Mouse (Mus musculus) adrenal gland, postnatal 0 days (tissue): ENCODE results near the gene Foxj1. TPM values are rescaled to one million over a fixed set of nuclear protein-coding genes. Genes with fewer than 3 reads are reported as not detected.

ENCODE experiments used
- polyA plus RNA-seq: library from polyadenylated mRNA; unstranded; fragments of >200 nt; fragmentation: Nextera tagmentation; extraction: Ambion mirVana; gene quantifications from 2 replicates; pipeline ENCODE4 v1.2.1, GENCODE M21; 2015

Gene Foxj1
- 0.30 and 0.39 TPM in 2 replicates for polyA plus RNA-seq

DNA sequence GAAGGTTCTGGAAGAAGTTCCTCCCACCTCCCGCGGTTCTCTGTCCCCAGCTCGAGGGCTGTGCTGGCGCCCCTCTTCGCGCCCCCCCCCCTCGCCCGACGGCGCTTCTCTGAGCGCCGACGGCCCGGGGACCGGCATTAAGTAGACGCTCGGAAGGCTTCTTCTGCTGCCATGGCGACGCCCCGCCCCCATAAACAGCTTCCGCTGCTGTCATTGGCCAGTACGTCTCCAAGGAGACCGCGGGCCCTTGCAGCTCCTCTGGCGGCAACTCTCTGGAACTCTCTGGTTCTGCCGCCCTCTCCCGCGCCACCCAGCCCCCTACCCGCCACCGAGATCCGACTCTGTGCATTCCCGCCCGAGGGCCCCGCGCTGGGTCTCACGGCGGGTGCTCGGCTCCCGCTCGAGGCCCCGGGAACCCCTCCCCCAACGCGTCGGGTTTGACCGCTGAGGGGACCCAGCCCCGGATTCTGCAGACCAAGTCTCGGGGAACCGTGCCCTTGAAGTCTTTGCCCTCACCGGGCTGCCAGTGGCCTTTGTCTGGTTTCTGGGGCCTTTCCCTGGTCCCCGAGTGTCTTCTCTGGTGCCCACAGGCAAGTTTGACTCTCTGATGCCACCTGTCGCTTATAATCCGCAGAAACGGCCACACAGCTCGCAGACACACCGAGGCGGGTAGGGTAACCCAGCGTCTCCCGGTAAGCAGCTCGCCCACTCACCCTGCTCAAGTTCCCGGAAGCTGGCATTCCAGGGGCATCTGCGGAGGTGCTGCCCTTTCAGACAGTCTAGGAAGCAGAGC is at the start of gene Foxj1:
Gene Foxj1 (minus strand): TSS at position 156 of the 793 bp plus-strand sequence.

DNA sequence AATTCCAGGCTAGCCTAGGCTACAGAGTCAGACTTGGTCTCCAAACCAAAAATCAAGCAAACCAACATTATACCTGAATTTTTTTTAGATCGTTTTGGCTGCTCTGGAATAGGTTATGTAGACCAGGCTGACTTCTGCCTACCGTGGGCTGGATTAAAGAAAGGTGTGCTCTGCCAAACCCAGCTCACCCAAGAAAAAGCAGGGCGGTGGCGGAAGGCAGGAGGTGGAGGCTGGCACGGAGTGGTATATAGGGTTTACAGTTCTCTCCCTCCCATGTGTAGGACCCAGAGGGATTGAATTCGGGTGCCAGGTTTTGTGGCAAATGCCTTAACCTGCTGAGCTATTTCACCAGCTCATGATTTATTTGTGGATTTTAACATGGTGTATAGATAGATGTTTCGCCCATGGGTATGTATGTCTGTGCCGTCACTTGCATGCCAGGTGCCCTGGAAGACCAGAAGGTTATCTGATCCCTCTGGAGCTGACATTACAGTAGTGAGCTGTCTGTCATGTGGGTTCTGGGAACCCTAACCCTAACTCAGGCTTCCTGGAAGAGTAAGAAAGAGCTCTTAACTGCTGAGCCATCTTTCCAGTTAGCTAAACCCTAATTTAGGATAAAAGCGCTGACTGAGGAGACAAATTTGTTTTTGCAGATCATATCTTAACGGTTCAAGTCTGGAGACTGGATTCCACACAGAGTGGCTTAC is 28.0 kb downstream of the Foxj1 start, which contains the start of gene Exoc7:
Gene Exoc7 (minus strand): TSS at position 215 of the 707 bp plus-strand sequence.

DNA sequence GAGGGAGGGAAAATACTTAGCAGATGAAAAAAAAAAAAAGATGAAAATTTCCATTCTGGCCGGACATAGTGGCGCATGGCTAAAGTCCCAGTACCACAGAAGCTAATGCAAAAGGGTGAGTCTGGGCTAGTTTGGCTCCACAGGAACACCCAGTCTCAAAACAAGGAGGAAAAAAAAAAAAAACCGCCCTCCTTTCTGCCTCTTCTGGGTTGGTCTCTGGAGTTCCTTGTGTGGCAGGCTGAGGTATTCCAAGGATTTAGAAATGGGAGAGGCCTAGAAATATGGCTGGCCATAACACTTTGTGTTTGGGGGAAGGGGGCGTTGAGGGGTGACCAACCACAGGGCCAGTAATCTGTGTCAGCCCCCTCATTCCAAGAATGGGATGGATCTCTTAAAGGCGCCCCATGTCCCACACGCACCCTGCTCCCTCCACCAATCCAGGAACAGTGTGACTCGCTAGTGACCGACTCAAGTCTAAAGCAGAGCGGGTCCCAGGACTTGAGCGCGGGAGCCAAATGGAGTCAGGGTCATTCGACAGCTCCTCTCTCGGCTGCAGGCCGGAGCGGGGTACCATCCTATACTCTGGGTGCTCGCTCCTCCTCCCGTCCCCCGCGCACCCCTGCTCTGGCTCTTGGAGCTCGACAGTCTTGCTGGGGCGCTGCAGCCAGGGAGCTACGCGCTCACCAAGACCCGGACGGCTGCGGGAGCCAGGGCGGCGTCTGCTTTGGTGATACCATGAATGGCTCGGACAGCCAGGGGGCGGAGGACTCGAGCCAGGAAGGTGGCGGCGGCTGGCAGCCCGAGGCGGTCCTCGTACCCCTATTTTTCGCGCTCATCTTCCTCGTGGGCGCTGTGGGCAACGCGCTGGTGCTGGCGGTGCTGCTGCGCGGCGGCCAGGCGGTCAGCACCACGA is 54.2 kb downstream of the Foxj1 start, which contains the start of gene Galr2:
Gene Galr2 (plus strand): TSS at position 189 of the 913 bp plus-strand sequence.

Other genes starting within 250 kb of the Foxj1 start
- 123 and 155 TPM in 2 replicates for gene Wbp2, start 248.4 kb downstream of the Foxj1 start, polyA plus RNA-seq
- 23.7 and 29.6 TPM in 2 replicates for gene Trim47, start 208.2 kb downstream of the Foxj1 start, polyA plus RNA-seq
- gene Trim65, start 204.3 kb downstream of the Foxj1 start, polyA plus RNA-seq = 3.2 and 3.5 TPM in 2 replicates
- 52.3 and 86.2 TPM in 2 replicates for gene Mrpl38, start 196.5 kb downstream of the Foxj1 start, polyA plus RNA-seq
- gene Fbf1, start 167.2 kb downstream of the Foxj1 start, polyA plus RNA-seq = 12.9 and 18.1 TPM in 2 replicates
- gene Ten1, start 136.5 kb downstream of the Foxj1 start, polyA plus RNA-seq = 48.9 and 49.5 TPM in 2 replicates
- gene Acox1, start 136.4 kb downstream of the Foxj1 start, polyA plus RNA-seq = 37.2 and 49.8 TPM in 2 replicates
- gene Evpl, start 97.3 kb downstream of the Foxj1 start, polyA plus RNA-seq = 1.4 and 1.9 TPM in 2 replicates
- 40.4 and 59.2 TPM in 2 replicates for gene Srp68, start 61.2 kb downstream of the Foxj1 start, polyA plus RNA-seq
- gene Galr2, start 54.5 kb downstream of the Foxj1 start, polyA plus RNA-seq = 0.77 and 3.2 TPM in 2 replicates
- 45.9 and 65.6 TPM in 2 replicates for gene Exoc7, start 28.2 kb downstream of the Foxj1 start, polyA plus RNA-seq
- 5.3 and 12.0 TPM in 2 replicates for gene Rnf157, start 77.6 kb upstream of the Foxj1 start, polyA plus RNA-seq
- 52.7 and 56.4 TPM in 2 replicates for gene Ubald2, start 98.7 kb upstream of the Foxj1 start, polyA plus RNA-seq
- gene Qrich2, start 130.8 kb upstream of the Foxj1 start, polyA plus RNA-seq = 0.10 and 0.11 TPM in 2 replicates
- 67.1 and 83.3 TPM in 2 replicates for gene Prpsap1, start 158.8 kb upstream of the Foxj1 start, polyA plus RNA-seq
- 7.1 and 8.3 TPM in 2 replicates for gene Sphk1, start 195.5 kb upstream of the Foxj1 start, polyA plus RNA-seq
- 8.4 and 10.3 TPM in 2 replicates for gene Ube2o, start 246.0 kb upstream of the Foxj1 start, polyA plus RNA-seq